Mouse (Mus musculus): ENCODE measurements around the gene Frmd4a. TPM values are rescaled to one million over a fixed set of nuclear protein-coding genes. Genes with fewer than 3 reads are reported as not detected.

The Frmd4a gene
- polyA plus RNA-seq, 1 experiment from 2014 or later: 33.0 TPM

GRCm38 (mm10) chr2:4509739-4510138 lies 492.2 kb downstream of the Frmd4a start:
- Histone ChIP-seq H3K4me3 (no peak overlapping the region), H3K27ac (no peak overlapping the region), H3K36me3 (replicated peaks) (peaks cover 39% of the 10 kb centered on the region), H3K4me1 (peaks cover 25% of the 10 kb centered on the region), H3K27me3 (ENCODE audit: poor library complexity, severe bottlenecking) (no peaks in the 10 kb centered on the region), H3K9me3 (no peaks in the 10 kb centered on the region)
- 80% methylated on average over 5 of the region's 5 CpGs for WGBS
- DNase-seq (ENCODE audit: extremely low spot score, low spot score): no peak

DNA sequence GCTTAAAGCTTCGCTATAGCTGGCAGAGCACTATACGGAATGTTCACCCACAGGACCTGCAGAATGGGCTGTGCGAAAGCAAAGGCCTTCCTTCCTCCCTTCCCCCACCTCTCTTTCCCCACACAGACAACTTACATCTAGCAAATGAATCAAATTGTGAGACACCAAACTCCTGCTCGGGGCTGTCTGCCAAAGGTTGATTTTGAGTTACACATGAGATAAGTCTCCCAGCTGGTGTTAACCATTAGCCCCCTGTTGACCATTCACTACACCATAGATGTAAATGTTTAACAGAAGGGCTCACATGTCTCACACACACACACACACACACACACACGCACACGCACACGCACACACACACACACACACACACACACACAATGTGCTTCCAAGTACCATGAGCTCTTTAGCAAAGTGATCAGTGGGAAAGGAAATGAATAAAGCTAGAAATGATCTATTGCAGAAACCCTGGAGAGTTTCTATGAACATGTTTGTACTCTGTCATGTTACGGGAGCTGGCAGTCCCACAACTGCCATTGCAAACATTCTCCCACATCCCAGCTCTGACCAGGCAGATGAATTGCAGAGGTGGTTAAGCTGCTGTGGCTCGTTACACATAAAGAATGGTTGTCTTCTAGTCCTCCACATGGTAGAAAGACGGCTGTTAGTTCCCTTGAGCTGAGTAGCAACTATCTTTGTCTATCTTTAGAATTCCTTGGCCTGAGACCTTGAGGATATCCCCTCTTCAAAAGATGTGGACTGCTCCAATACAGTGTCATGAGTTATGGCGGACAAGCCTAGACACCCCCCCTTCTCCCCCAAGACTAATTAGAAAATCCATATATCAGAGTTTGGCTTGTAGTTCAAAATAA lies 492.9 kb downstream of the Frmd4a start:
- H3K27me3 ChIP-seq (ENCODE audit: poor library complexity, severe bottlenecking): no peaks in the 10 kb centered on the region
- H3K9me3 ChIP-seq: no peaks in the 10 kb centered on the region
- DNase-seq (ENCODE audit: extremely low spot score, low spot score): no peak
- peaks cover 35% of the 10 kb centered on the region for H3K36me3 ChIP-seq (replicated peaks)
- H3K27ac ChIP-seq: no peak overlapping the region
- 75% methylated on average over 11 of the region's 11 CpGs for WGBS
- peaks cover 25% of the 10 kb centered on the region for H3K4me1 ChIP-seq
- no peak overlapping the region for H3K4me3 ChIP-seq

DNA sequence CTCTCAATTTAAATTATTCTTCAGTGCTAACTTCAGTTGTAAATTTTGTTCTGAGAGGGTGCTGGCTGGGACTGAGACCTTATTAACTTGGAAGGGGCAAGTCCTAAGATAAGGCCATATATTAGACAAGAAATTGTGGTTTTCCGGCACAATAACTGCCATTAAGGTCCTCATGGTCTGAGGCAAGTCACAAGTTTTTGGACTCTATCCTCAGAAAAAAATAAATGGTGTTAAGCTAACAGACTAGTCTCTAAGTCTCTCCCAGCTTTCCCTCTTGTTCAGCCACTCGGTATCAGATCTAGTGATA lies 493.5 kb downstream of the Frmd4a start:
- DNase-seq (ENCODE audit: extremely low spot score, low spot score): no peak

GRCm38 (mm10) chr2:4512607-4513006 lies 495.1 kb downstream of the Frmd4a start:
- 53% methylated on average over 14 of the region's 14 CpGs for WGBS
- H3K4me3 ChIP-seq: no peak overlapping the region
- no peaks in the 10 kb centered on the region for H3K9me3 ChIP-seq
- DNase-seq (ENCODE audit: extremely low spot score, low spot score): no peak
- H3K4me1 ChIP-seq: peaks cover 40% of the 10 kb centered on the region
- no peaks in the 10 kb centered on the region for H3K27me3 ChIP-seq (ENCODE audit: poor library complexity, severe bottlenecking)
- H3K36me3 ChIP-seq (replicated peaks): peaks cover 20% of the 10 kb centered on the region
- no peak overlapping the region for H3K27ac ChIP-seq

More for the DNA sequence above, 493.5 kb downstream of the Frmd4a start:
- Histone ChIP-seq H3K4me1 (peaks cover 25% of the 10 kb centered on the region), H3K27me3 (ENCODE audit: poor library complexity, severe bottlenecking) (no peaks in the 10 kb centered on the region), H3K4me3 (no peak overlapping the region), H3K27ac (no peak overlapping the region), H3K9me3 (no peaks in the 10 kb centered on the region), H3K36me3 (replicated peaks) (peaks cover 32% of the 10 kb centered on the region)
- 95% methylated on average over 2 of the region's 2 CpGs for WGBS

DNA sequence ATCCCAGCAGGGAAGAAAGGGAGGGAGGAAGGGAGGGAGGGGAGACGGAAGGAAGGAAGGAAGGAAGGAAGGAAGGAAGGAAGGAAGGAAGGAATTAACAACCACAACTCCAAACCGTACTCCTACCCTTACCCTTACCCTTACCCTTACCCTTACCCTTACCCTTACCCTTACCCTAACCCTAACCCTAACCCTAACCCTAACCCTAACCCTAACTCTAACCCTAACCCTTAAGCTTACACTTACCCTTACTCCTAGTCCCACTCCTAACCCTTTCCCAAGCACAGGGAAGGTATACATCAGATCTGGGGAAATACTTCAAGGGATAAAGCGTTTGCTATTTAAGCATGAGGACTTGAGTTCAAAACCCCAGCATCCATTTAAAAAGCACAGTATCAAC lies 498.4 kb downstream of the Frmd4a start:
- 81% methylated on average over 3 of the region's 3 CpGs for WGBS
- no peak overlapping the region for H3K27ac ChIP-seq

DNA sequence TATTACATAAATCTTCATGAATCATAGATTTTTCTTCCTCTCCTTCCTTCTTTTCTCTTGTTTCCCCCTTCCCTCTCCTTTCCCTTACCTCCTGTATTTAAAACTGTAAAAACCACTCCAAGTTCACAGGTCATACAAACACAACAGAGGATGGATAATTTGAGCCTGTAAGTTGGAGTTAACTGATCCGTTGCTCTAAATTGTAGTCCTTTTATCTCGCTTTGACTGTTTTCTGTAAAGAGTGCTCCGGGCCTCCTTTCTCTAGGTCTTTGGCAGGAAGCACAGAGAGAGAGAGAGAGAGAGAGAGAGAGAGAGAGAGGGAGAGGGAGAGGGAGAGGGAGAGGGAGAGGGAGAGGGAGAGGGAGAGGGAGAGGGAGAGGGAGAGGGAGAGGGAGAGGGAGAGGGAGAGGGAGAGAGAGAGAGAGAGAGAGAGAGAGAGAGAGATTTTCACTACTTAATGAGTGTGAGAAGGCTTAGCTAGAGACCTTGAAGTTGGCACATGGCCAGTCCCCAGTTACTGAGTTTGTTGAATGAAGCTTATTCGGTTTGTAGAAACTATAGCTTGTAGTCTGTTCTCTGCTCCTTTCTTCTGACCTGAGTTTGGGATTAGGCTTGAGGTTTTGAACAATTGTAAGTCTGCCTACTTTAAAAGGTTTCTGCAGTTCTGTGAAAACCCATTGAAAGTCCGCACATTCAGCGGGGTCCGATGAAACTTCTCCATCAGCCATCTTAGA lies 499.5 kb downstream of the Frmd4a start:
- Histone ChIP-seq H3K27ac (peak overlapping the region; percentile 79), H3K36me3 (replicated peaks) (peaks cover 27% of the 10 kb centered on the region), H3K4me1 (peaks cover 28% of the 10 kb centered on the region), H3K27me3 (ENCODE audit: poor library complexity, severe bottlenecking) (no peaks in the 10 kb centered on the region), H3K4me3 (no peak overlapping the region), H3K9me3 (peaks cover 5% of the 10 kb centered on the region; the same call in 1 of the 2 replicates)
- no peak for DNase-seq (ENCODE audit: extremely low spot score, low spot score)
- 64% methylated on average over 7 of the region's 7 CpGs for WGBS

More for the DNA sequence above, 498.4 kb downstream of the Frmd4a start:
- DNase-seq (ENCODE audit: extremely low spot score, low spot score): no peak
- Histone ChIP-seq H3K36me3 (replicated peaks) (peaks cover 16% of the 10 kb centered on the region), H3K4me3 (no peak overlapping the region), H3K4me1 (peaks cover 28% of the 10 kb centered on the region), H3K9me3 (no peaks in the 10 kb centered on the region), H3K27me3 (ENCODE audit: poor library complexity, severe bottlenecking) (no peaks in the 10 kb centered on the region)

- peaks cover 5% of the 10 kb centered on the region; the same call in 1 of the 2 replicates for H3K9me3 ChIP-seq
- no peak for DNase-seq (ENCODE audit: extremely low spot score, low spot score)
- H3K27me3 ChIP-seq (ENCODE audit: poor library complexity, severe bottlenecking): no peaks in the 10 kb centered on the region
- peaks cover 32% of the 10 kb centered on the region for H3K36me3 ChIP-seq (replicated peaks)
- H3K4me1 ChIP-seq: peaks cover 24% of the 10 kb centered on the region
- 64% methylated on average over 7 of the region's 7 CpGs for WGBS
- no peak overlapping the region for H3K4me3 ChIP-seq
- peak overlapping the region; percentile 79 for H3K27ac ChIP-seq
Observed at GRCm38 (mm10) chr2:4517553-4518125, 500.1 kb downstream of the Frmd4a start.

- no peaks in the 10 kb centered on the region for H3K27me3 ChIP-seq (ENCODE audit: poor library complexity, severe bottlenecking)
- H3K4me1 ChIP-seq: peaks cover 31% of the 10 kb centered on the region
- H3K36me3 ChIP-seq (replicated peaks): peaks cover 34% of the 10 kb centered on the region
- H3K4me3 ChIP-seq: no peak overlapping the region
- DNase-seq (ENCODE audit: extremely low spot score, low spot score): no peak
- H3K9me3 ChIP-seq: peaks cover 5% of the 10 kb centered on the region; the same call in 1 of the 2 replicates
- H3K27ac ChIP-seq: no peak overlapping the region
Observed at GRCm38 (mm10) chr2:4518549-4518948, 501.0 kb downstream of the Frmd4a start.

DNA sequence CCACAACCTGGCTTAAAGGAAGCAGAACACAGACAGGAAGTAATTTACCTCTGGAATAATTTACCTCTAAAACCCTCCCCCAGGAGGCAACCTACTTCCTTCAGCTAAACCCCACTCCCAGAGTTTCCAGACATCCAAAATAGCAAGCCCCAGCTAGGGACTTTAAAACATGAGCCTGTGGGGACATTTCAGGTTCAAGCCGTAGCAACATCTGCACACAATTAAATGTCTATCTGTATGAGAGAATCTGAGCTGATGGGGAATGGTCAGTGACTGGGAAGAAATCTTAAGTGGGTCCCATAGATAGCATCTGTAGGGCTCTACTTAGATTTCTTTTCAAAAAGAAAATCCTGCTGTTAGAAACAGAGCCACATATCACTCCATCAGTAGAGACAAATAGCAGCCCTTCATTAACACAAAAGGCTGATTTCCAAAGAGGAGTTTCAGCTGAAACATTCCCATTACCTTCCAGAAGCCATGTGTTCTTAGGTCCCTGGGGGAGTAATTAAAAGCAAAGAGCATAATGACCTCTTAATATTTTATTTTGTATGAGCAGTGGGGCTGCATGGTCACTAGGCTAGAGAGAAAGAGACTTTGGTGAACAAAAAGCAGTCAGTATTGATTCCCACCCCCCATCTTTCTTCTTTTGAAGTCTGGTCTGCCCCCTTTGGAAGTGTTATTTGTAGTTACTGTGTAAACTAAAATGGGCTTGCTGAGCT lies 505.4 kb downstream of the Frmd4a start:
- Histone ChIP-seq H3K4me3 (no peak overlapping the region), H3K9me3 (peaks cover 5% of the 10 kb centered on the region; the same call in 1 of the 2 replicates), H3K27me3 (ENCODE audit: poor library complexity, severe bottlenecking) (no peaks in the 10 kb centered on the region), H3K27ac (peak overlapping the region; percentile 16; the same call in 1 of the 2 replicates), H3K36me3 (replicated peaks) (peaks cover 44% of the 10 kb centered on the region), H3K4me1 (peaks cover 17% of the 10 kb centered on the region)
- WGBS: 61% methylated on average over 1 of the region's 1 CpGs
- no peak for DNase-seq (ENCODE audit: extremely low spot score, low spot score)

- WGBS: 68% methylated on average over 7 of the region's 7 CpGs
- Histone ChIP-seq H3K27ac (no peak overlapping the region), H3K4me1 (peaks cover 31% of the 10 kb centered on the region), H3K27me3 (ENCODE audit: poor library complexity, severe bottlenecking) (no peaks in the 10 kb centered on the region), H3K36me3 (replicated peaks) (peaks cover 52% of the 10 kb centered on the region), H3K9me3 (no peaks in the 10 kb centered on the region; the same call in 1 of the 2 replicates), H3K4me3 (no peak overlapping the region)
- no peak for DNase-seq (ENCODE audit: extremely low spot score, low spot score)
Observed at GRCm38 (mm10) chr2:4527094-4527493, 509.6 kb downstream of the Frmd4a start.

- H3K27ac ChIP-seq: peak overlapping the region; percentile 79
- H3K9me3 ChIP-seq: no peaks in the 10 kb centered on the region; the same call in 1 of the 2 replicates
- WGBS: 54% methylated on average over 9 of the region's 9 CpGs
- H3K36me3 ChIP-seq (replicated peaks): peaks cover 56% of the 10 kb centered on the region
- no peaks in the 10 kb centered on the region for H3K27me3 ChIP-seq (ENCODE audit: poor library complexity, severe bottlenecking)
- H3K4me3 ChIP-seq: no peak overlapping the region
- peaks cover 20% of the 10 kb centered on the region for H3K4me1 ChIP-seq
- DNase-seq (ENCODE audit: extremely low spot score, low spot score): no peak
Observed at GRCm38 (mm10) chr2:4529254-4529729, 511.8 kb downstream of the Frmd4a start.

GRCm38 (mm10) chr2:4531533-4532197 lies 514.1 kb downstream of the Frmd4a start:
- WGBS: 93% methylated on average over 11 of the region's 11 CpGs
- Histone ChIP-seq H3K9me3 (no peaks in the 10 kb centered on the region), H3K4me1 (peaks cover 20% of the 10 kb centered on the region), H3K4me3 (no peak overlapping the region), H3K27ac (no peak overlapping the region), H3K36me3 (replicated peaks) (peaks cover 68% of the 10 kb centered on the region), H3K27me3 (ENCODE audit: poor library complexity, severe bottlenecking) (no peaks in the 10 kb centered on the region)
- DNase-seq (ENCODE audit: extremely low spot score, low spot score): no peak

Measured in forebrain, embryonic 10.5 days (tissue).